Mouse (Mus musculus) skeletal muscle tissue, adult 2 months (tissue): ENCODE data around the gene Zkscan3.
A peak's percentile ranks its signal among the peaks of the same experiment; 100 is the strongest.
"Not testable (repeated sequence)": the region's sequence is repeated elsewhere in the genome, so short reads cannot be mapped to it uniquely, and the experiment has no call there.

ENCODE experiments used
- DNase-seq: peaks from one replicate; pipeline ENCODE4 v3.0.0-alpha.2; 2012; ENCODE audit warnings: low read depth, low spot score

Zkscan3 gene

GRCm38 (mm10) chr13:21397486-21397885, 5.1 kb downstream of the Zkscan3 start:
- DNase-seq, result no peak

GRCm38 (mm10) chr13:21396048-21396447, 6.5 kb downstream of the Zkscan3 start:
- DNase-seq, result not testable (repeated sequence)

- no peak for DNase-seq
Observed at GRCm38 (mm10) chr13:21395623-21396022, 6.9 kb downstream of the Zkscan3 start.

- no peak for DNase-seq
Observed at GRCm38 (mm10) chr13:21395211-21395610, 7.3 kb downstream of the Zkscan3 start.

GRCm38 (mm10) chr13:21377773-21378172, 24.8 kb downstream of the Zkscan3 start:
- DNase-seq, result no peak

GRCm38 (mm10) chr13:21372700-21373099, 29.9 kb downstream of the Zkscan3 start:
- no peak for DNase-seq

- no peak for DNase-seq
Observed at GRCm38 (mm10) chr13:21366635-21367034, 35.9 kb downstream of the Zkscan3 start.

- no peak for DNase-seq
Observed at GRCm38 (mm10) chr13:21363719-21364118, 38.8 kb downstream of the Zkscan3 start.

- DNase-seq, result peak; percentile 92
Observed at GRCm38 (mm10) chr13:21362621-21363248, 39.8 kb downstream of the Zkscan3 start, which contains the start of gene Zscan12. Zscan12 (plus strand) TSS chr13:21362820.

GRCm38 (mm10) chr13:21350593-21350992, 52.0 kb downstream of the Zkscan3 start:
- no peak for DNase-seq

- no peak for DNase-seq
Observed at GRCm38 (mm10) chr13:21346610-21347009, 55.9 kb downstream of the Zkscan3 start, which contains the start of gene Olfr1367. Olfr1367 (plus strand) TSS chr13:21346910.
